Mouse (Mus musculus): ENCODE measurements around the gene Gas6. TPM values are rescaled to one million over a fixed set of nuclear protein-coding genes. Genes with fewer than 3 reads are reported as not detected.

Gene Gas6
- total and polyA plus RNA-seq, 3 experiments, result not detected

- Histone ChIP-seq H3K79me2 (ENCODE audit: control insufficient read depth, insufficient read depth, low read length, poor library complexity) (no peaks in the 10 kb centered on the region), H3K36me3 (ENCODE audit: control insufficient read depth in 1 of 2, insufficient read depth in 2 of 2, low read length in 2 of 2) (no peaks in the 10 kb centered on the region), H3K27ac (ENCODE audit: control insufficient read depth, low read depth, low read length) (no peak overlapping the region), H3K27me3 (ENCODE audit: control insufficient read depth in 1 of 2, insufficient read depth in 2 of 2, low read length in 2 of 2) (peaks cover 4 to 5% of the 10 kb centered on the region in 2 experiments), H3K4me3 (ENCODE audit: control insufficient read depth in 1 of 2, insufficient read depth in 1 of 2, low read depth in 2 of 2, low read length in 2 of 2) (no peak overlapping the region), H3K4me1 (ENCODE audit: control insufficient read depth in 1 of 2, insufficient read depth in 2 of 2, low read length in 2 of 2) (no peaks in the 10 kb centered on the region), H3K9ac (ENCODE audit: control insufficient read depth, low read depth, low read length, poor library complexity, severe bottlenecking) (no peak overlapping the region), H3K9me3 (replicated peaks; ENCODE audit: insufficient read depth, low read length) (no peaks in the 10 kb centered on the region)
- no peak for DNase-seq (ENCODE audit: low read depth, low spot score)
- TF ChIP-seq POLR2AphosphoS5 (IDR thresholded peaks at IDR 0.05; ENCODE audit: borderline replicate concordance, low read depth, low read length) (no peak), HCFC1 (IDR thresholded peaks at IDR 0.05; ENCODE audit: low read depth, low read length) (no peak), JUND (IDR thresholded peaks at IDR 0.05; ENCODE audit: low read depth, low read length) (no peak), POLR2A (IDR thresholded peaks at IDR 0.05; ENCODE audit: control insufficient read depth in 1 of 2, insufficient read depth in 1 of 2, low read depth in 1 of 2, low read length in 2 of 2, poor library complexity in 1 of 2) (no peak), TBP (IDR thresholded peaks at IDR 0.05; ENCODE audit: low read depth, low read length) (no peak), CTCF (IDR thresholded peaks at IDR 0.05 in 2 of 3, conservative IDR thresholded peaks at IDR 0.05 in 1 of 3; ENCODE audit: control insufficient read depth in 1 of 3, insufficient read depth in 1 of 3, low read depth in 2 of 3, low read length in 3 of 3, poor library complexity in 1 of 3, severe bottlenecking in 1 of 3) (no peak), KAT2A (conservative IDR thresholded peaks at IDR 0.05; ENCODE audit: low read depth, low read length) (no peak), RAD21 (IDR thresholded peaks at IDR 0.05; ENCODE audit: low read depth, low read length) (no peak), EP300 (IDR thresholded peaks at IDR 0.05; ENCODE audit: low read depth in 1 of 2, low read length in 2 of 2) (no peak), CHD1 (IDR thresholded peaks at IDR 0.05; ENCODE audit: low read depth, low read length) (no peak), NRF1 (IDR thresholded peaks at IDR 0.05; ENCODE audit: insufficient read depth, low read depth, low read length, poor library complexity, severe bottlenecking) (no peak), MXI1 (IDR thresholded peaks at IDR 0.05; ENCODE audit: low read depth, low read length) (no peak), MEF2A (IDR thresholded peaks at IDR 0.05; ENCODE audit: extremely low read depth, insufficient replicate concordance, low read depth, low read length, poor library complexity, severe bottlenecking) (no peak), TCF12 (IDR thresholded peaks at IDR 0.05; ENCODE audit: low read depth, low read length) (no peak), NELFE (IDR thresholded peaks at IDR 0.05; ENCODE audit: low read depth, low read length) (no peak), CHD2 (IDR thresholded peaks at IDR 0.05; ENCODE audit: low read length) (no peak)
Observed at GRCm38 (mm10) chr8:13419111-13419639, 75.1 kb downstream of the Gas6 start.

GRCm38 (mm10) chr8:13415879-13416278 lies 78.4 kb downstream of the Gas6 start:
- peaks cover 4 to 5% of the 10 kb centered on the region in 2 experiments for H3K27me3 ChIP-seq (ENCODE audit: control insufficient read depth in 1 of 2, insufficient read depth in 2 of 2, low read length in 2 of 2)
- no peak for TF ChIP-seq TCF12 (IDR thresholded peaks at IDR 0.05; ENCODE audit: low read depth, low read length)
- TF ChIP-seq RCOR1 (IDR thresholded peaks at IDR 0.05; ENCODE audit: low read depth, low read length), result no peak
- no peak for TF ChIP-seq NELFE (IDR thresholded peaks at IDR 0.05; ENCODE audit: low read depth, low read length)
- no peak for TF ChIP-seq SMC3 (IDR thresholded peaks at IDR 0.05; ENCODE audit: low read depth, low read length)
- no peak for TF ChIP-seq BHLHE40 (IDR thresholded peaks at IDR 0.05; ENCODE audit: borderline replicate concordance, low read depth, low read length)
- TF ChIP-seq ZC3H11A (IDR thresholded peaks at IDR 0.05; ENCODE audit: low read depth, low read length), result no peak
- TF ChIP-seq ETS1 (IDR thresholded peaks at IDR 0.05; ENCODE audit: low read depth, low read length), result no peak
- TF ChIP-seq ZMIZ1 (IDR thresholded peaks at IDR 0.05; ENCODE audit: low read depth, low read length), result no peak
- no peak for TF ChIP-seq CHD1 (IDR thresholded peaks at IDR 0.05; ENCODE audit: low read depth, low read length)
- TF ChIP-seq E2F4 (IDR thresholded peaks at IDR 0.05; ENCODE audit: borderline replicate concordance, low read depth, low read length), result no peak
- no peak for TF ChIP-seq ZKSCAN1 (IDR thresholded peaks at IDR 0.05; ENCODE audit: low read depth, low read length)
- no peak for TF ChIP-seq POLR2AphosphoS5 (IDR thresholded peaks at IDR 0.05; ENCODE audit: borderline replicate concordance, low read depth, low read length)
- no peak for TF ChIP-seq KAT2A (conservative IDR thresholded peaks at IDR 0.05; ENCODE audit: low read depth, low read length)
- no peak for TF ChIP-seq GATA1 (IDR thresholded peaks at IDR 0.05; ENCODE audit: low read depth, low read length)

More at GRCm38 (mm10) chr8:13415879-13416278, 78.4 kb downstream of the Gas6 start:
- H3K36me3 ChIP-seq (ENCODE audit: control insufficient read depth in 1 of 2, insufficient read depth in 2 of 2, low read length in 2 of 2), result no peaks in the 10 kb centered on the region
- H3K4me1 ChIP-seq (ENCODE audit: control insufficient read depth in 1 of 2, insufficient read depth in 2 of 2, low read length in 2 of 2), result no peaks in the 10 kb centered on the region
- H3K9me3 ChIP-seq (replicated peaks; ENCODE audit: insufficient read depth, low read length), result no peaks in the 10 kb centered on the region
- H3K79me2 ChIP-seq (ENCODE audit: control insufficient read depth, insufficient read depth, low read length, poor library complexity), result no peaks in the 10 kb centered on the region
- H3K4me3 ChIP-seq (ENCODE audit: control insufficient read depth in 1 of 2, insufficient read depth in 1 of 2, low read depth in 2 of 2, low read length in 2 of 2), result no peak overlapping the region
- H3K9ac ChIP-seq (ENCODE audit: control insufficient read depth, low read depth, low read length, poor library complexity, severe bottlenecking), result no peak overlapping the region
- no peak overlapping the region for H3K27ac ChIP-seq (ENCODE audit: control insufficient read depth, low read depth, low read length)
- DNase-seq (ENCODE audit: low read depth, low spot score), result no peak

Measured in MEL (cell line).